Mouse (Mus musculus): ENCODE results near the gene Rad51b. TPM values are rescaled to one million over a fixed set of nuclear protein-coding genes. Genes with fewer than 3 reads are reported as not detected.

The Rad51b gene
- total and polyA plus RNA-seq, 3 experiments = 6.5 to 8.6 (median 8.5) TPM

DNA sequence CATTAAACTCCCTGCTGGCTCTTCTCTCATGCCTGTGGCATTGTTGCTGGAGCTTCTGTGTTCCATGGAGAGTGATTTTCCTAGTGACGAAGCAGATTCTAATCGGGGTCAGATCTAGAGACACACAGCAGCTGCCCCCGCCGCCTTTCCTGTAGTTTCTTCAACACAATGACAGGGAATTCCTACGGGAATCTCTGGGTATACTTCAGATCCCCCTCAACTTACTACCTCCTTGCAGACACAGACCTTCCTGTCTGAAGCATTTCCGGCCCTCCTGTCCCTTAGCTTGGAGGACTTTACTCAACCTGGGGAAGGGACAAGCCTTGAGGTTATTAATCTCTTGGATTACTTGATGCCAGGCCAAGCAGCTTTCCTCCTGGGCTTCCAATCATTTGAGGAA, 499.2 kb downstream of the Rad51b start:
- H3K9ac ChIP-seq (ENCODE audit: insufficient read depth, low read depth) = no peak overlapping the region
- H3K4me2 ChIP-seq (ENCODE audit: insufficient read depth, low read depth, poor library complexity, severe bottlenecking) = no peak overlapping the region
- no peak overlapping the region for H3K4me3 ChIP-seq (replicated peaks in 1 of 3; ENCODE audit: low read depth in 2 of 3, low read length in 2 of 3, poor library complexity in 1 of 3)
- TF ChIP-seq POLR2A (IDR thresholded peaks at IDR 0.05; ENCODE audit: low read depth, low read length) = no peak
- no peak for TF ChIP-seq ZKSCAN1 (IDR thresholded peaks at IDR 0.05; ENCODE audit: borderline replicate concordance, low read depth, low read length)
- TF ChIP-seq CTCF (conservative IDR thresholded peaks at IDR 0.05 in 1 of 2, IDR thresholded peaks at IDR 0.05 in 1 of 2; ENCODE audit: low read depth in 2 of 2, low read length in 2 of 2) = no peak
- TF ChIP-seq E2F4 (IDR thresholded peaks at IDR 0.05; ENCODE audit: insufficient replicate concordance, low read depth, low read length) = no peak
- TF ChIP-seq MEF2A (IDR thresholded peaks at IDR 0.05; ENCODE audit: borderline replicate concordance, low read depth, low read length) = no peak
- no peak for TF ChIP-seq ZNF384 (IDR thresholded peaks at IDR 0.05; ENCODE audit: low read depth, low read length)
- TF ChIP-seq RAD21 (IDR thresholded peaks at IDR 0.05; ENCODE audit: low read depth, low read length) = no peak
- no peak for TF ChIP-seq MYC (IDR thresholded peaks at IDR 0.05; ENCODE audit: low read depth, low read length)
- TF ChIP-seq JUN (IDR thresholded peaks at IDR 0.05; ENCODE audit: insufficient read depth, low read depth, low read length) = no peak
- no peak for DNase-seq (ENCODE audit: extremely low read depth)
- H3K4me1 ChIP-seq (ENCODE audit: control insufficient read depth in 1 of 2, insufficient read depth in 2 of 2) = peaks cover 8 to 32% of the 10 kb centered on the region in 2 experiments
- dilution Hi-C loops (cut with MboI; ENCODE audit: extremely low pct_ligation_motif_present, extremely low pct_unique_long_range_greater_than_20kb, low sequenced_read_pairs) = no loop called here
- no peaks in the 10 kb centered on the region for H3K9me3 ChIP-seq (replicated peaks; ENCODE audit: low read length)
- no peaks in the 10 kb centered on the region for H3K36me3 ChIP-seq (replicated peaks in 1 of 2; ENCODE audit: control insufficient read depth in 1 of 2, insufficient read depth in 1 of 2, low read length in 1 of 2)
- no peak overlapping the region for H3K27ac ChIP-seq (ENCODE audit: insufficient read depth, low read depth)
- in situ Hi-C loops (cut with MboI; ENCODE audit: low pct_ligation_motif_present, low pct_unique_long_range_greater_than_20kb, low sequenced_read_pairs) = no loop called here
- H3K79me2 ChIP-seq (replicated peaks; ENCODE audit: control insufficient read depth, extremely low read depth, insufficient read depth, poor library complexity, severe bottlenecking) = no peaks in the 10 kb centered on the region
- H3K27me3 ChIP-seq (replicated peaks) = no peaks in the 10 kb centered on the region

DNA sequence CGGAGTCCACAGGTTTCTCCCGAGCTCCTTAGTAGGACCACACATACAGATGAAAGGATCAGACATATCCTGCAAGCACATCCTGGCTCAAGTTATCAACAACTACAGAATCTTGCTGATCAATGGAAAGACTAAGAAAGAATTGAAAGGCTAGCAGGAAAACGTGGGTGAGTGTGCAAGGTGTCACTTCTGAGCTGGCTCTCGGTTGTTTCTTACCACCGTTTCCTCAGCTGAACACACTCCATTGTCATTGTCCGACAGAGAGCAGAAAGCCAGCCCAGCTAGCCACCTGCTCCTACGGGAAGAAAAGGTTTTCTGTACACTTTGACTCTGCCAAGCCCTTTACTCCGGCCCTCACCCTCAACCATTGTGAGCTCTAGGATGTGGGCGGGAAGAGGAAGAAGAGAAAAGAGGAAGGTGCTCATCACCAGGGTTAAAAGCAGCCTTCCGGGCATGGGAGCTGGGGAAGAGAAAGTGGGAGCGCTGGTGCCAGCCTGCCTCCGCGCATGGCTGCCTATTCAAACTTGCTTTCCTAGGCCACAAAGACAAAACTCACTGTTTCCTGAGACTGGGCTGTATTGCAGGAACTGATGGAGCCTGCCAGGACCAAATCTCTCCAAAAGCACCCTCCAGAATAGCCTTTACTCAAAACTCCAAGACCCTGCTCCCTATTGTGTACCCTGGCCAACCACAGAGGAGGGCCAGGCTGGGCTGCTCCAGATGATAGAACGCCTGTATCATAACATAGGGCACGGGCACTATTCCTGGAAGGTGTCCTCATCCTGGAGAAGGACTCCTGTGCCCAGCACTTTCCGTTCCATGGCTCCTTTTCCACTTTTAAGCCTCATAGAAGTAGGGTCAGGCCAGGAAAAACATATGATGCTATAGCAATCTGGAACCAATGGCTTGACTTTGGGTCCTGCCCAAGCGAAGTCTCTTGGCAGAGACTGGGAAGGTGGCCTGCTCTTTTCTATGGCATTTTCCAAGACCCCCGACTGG, 500.0 kb downstream of the Rad51b start:
- H3K4me1 ChIP-seq (ENCODE audit: control insufficient read depth in 1 of 2, insufficient read depth in 2 of 2) = peaks cover 8 to 34% of the 10 kb centered on the region in 2 experiments
- H3K27ac ChIP-seq (ENCODE audit: insufficient read depth, low read depth) = no peak overlapping the region
- H3K9me3 ChIP-seq (replicated peaks; ENCODE audit: low read length) = no peaks in the 10 kb centered on the region
- no peak overlapping the region for H3K9ac ChIP-seq (ENCODE audit: insufficient read depth, low read depth)
- no peak overlapping the region for H3K4me2 ChIP-seq (ENCODE audit: insufficient read depth, low read depth, poor library complexity, severe bottlenecking)
- no peak for DNase-seq (ENCODE audit: extremely low read depth)
- TF ChIP-seq KAT2A (IDR thresholded peaks at IDR 0.05; ENCODE audit: insufficient replicate concordance, low read length) (no peak), NELFE (IDR thresholded peaks at IDR 0.05; ENCODE audit: low read depth, low read length) (no peak), POLR2A (IDR thresholded peaks at IDR 0.05; ENCODE audit: low read depth, low read length) (no peak), MXI1 (IDR thresholded peaks at IDR 0.05; ENCODE audit: low read depth, low read length) (no peak), SIN3A (IDR thresholded peaks at IDR 0.05; ENCODE audit: low read length) (no peak), ZC3H11A (IDR thresholded peaks at IDR 0.05; ENCODE audit: low read depth, low read length) (no peak), CHD1 (IDR thresholded peaks at IDR 0.05; ENCODE audit: low read depth, low read length) (no peak), MEF2A (IDR thresholded peaks at IDR 0.05; ENCODE audit: borderline replicate concordance, low read depth, low read length) (no peak), TCF12 (IDR thresholded peaks at IDR 0.05; ENCODE audit: low read depth, low read length) (no peak), ZKSCAN1 (IDR thresholded peaks at IDR 0.05; ENCODE audit: borderline replicate concordance, low read depth, low read length) (no peak), JUN (IDR thresholded peaks at IDR 0.05; ENCODE audit: insufficient read depth, low read depth, low read length) (no peak), HCFC1 (IDR thresholded peaks at IDR 0.05; ENCODE audit: low read depth, low read length) (no peak), GABPA (IDR thresholded peaks at IDR 0.05; ENCODE audit: insufficient replicate concordance, low read depth, low read length) (no peak), MAFK (IDR thresholded peaks at IDR 0.05; ENCODE audit: insufficient replicate concordance, low read length) (no peak), PAX5 (IDR thresholded peaks at IDR 0.05; ENCODE audit: low read length) (no peak), ZNF384 (IDR thresholded peaks at IDR 0.05; ENCODE audit: low read depth, low read length) (no peak), TBP (conservative IDR thresholded peaks at IDR 0.05; ENCODE audit: low read depth, low read length) (no peak), MYC (IDR thresholded peaks at IDR 0.05; ENCODE audit: low read depth, low read length) (no peak), SMC3 (IDR thresholded peaks at IDR 0.05; ENCODE audit: low read depth, low read length) (no peak), USF1 (IDR thresholded peaks at IDR 0.05; ENCODE audit: low read depth, low read length) (no peak)
- in situ Hi-C loops (cut with MboI; ENCODE audit: low pct_ligation_motif_present, low pct_unique_long_range_greater_than_20kb, low sequenced_read_pairs) (no loop called here), dilution Hi-C loops (cut with MboI; ENCODE audit: extremely low pct_ligation_motif_present, extremely low pct_unique_long_range_greater_than_20kb, low sequenced_read_pairs) (no loop called here)
- no peaks in the 10 kb centered on the region for H3K79me2 ChIP-seq (replicated peaks; ENCODE audit: control insufficient read depth, extremely low read depth, insufficient read depth, poor library complexity, severe bottlenecking)
- no peaks in the 10 kb centered on the region for H3K27me3 ChIP-seq (replicated peaks)
- H3K36me3 ChIP-seq (replicated peaks in 1 of 2; ENCODE audit: control insufficient read depth in 1 of 2, insufficient read depth in 1 of 2, low read length in 1 of 2) = no peaks in the 10 kb centered on the region
- no peak overlapping the region for H3K4me3 ChIP-seq (replicated peaks in 1 of 3; ENCODE audit: low read depth in 2 of 3, low read length in 2 of 3, poor library complexity in 1 of 3)
